Mouse (Mus musculus): Measurements from ENCODE around the gene Olfr588-ps1. TPM values are rescaled to one million over a fixed set of nuclear protein-coding genes. Genes with fewer than 3 reads are reported as not detected.
"Not testable (repeated sequence)": the region's sequence is repeated elsewhere in the genome, so short reads cannot be mapped to it uniquely, and the experiment has no call there.

Olfr588-ps1 gene
- total RNA-seq (2021), result not detected
- long read RNA-seq, experiment 1, result 0 reads
- long read RNA-seq, experiment 2, result 0 reads

- no peak for DNase-seq (ENCODE audit: low spot score in 2 of 2)
Measured at GRCm38 (mm10) chr7:103140579-103140978, at the start of gene Olfr588-ps1. Gene Olfr588-ps1 (plus strand): TSS chr7:103140879.

- DNase-seq (ENCODE audit: low spot score in 2 of 2), result no peak
Measured at GRCm38 (mm10) chr7:103097420-103097819, 43.3 kb upstream of the Olfr588-ps1 start, which contains the start of gene Olfr585. Gene Olfr585 (plus strand): TSS chr7:103097720.

GRCm38 (mm10) chr7:103119406-103119805 lies 21.3 kb upstream of the Olfr588-ps1 start:
- no peak for DNase-seq (ENCODE audit: low spot score in 2 of 2)

GRCm38 (mm10) chr7:103125538-103125937 lies 15.1 kb upstream of the Olfr588-ps1 start, which contains the start of gene Olfr586:
Gene Olfr586 (minus strand): TSS chr7:103125638.
- DNase-seq (ENCODE audit: low spot score in 2 of 2), result no peak

- no peak for DNase-seq (ENCODE audit: low spot score in 2 of 2)
Measured at GRCm38 (mm10) chr7:103156256-103156655, 15.6 kb downstream of the Olfr588-ps1 start, which contains the start of gene Olfr589. Gene Olfr589 (minus strand): TSS chr7:103156356.

GRCm38 (mm10) chr7:103169697-103170096 lies 29.0 kb downstream of the Olfr588-ps1 start:
- no peak for DNase-seq (ENCODE audit: low spot score in 2 of 2)

GRCm38 (mm10) chr7:103178240-103178639 lies 37.6 kb downstream of the Olfr588-ps1 start, which contains the start of gene Olfr591:
Gene Olfr591 (minus strand): TSS chr7:103178340.
- DNase-seq (ENCODE audit: low spot score in 2 of 2), result no peak

- DNase-seq (ENCODE audit: low spot score in 2 of 2), result not testable (repeated sequence)
Measured at GRCm38 (mm10) chr7:103184503-103184902, 43.8 kb downstream of the Olfr588-ps1 start, which contains the start of gene Olfr592. Gene Olfr592 (plus strand): TSS chr7:103184803.

Other genes starting within 250 kb of the Olfr588-ps1 start
- gene Olfr569, start 250.0 kb upstream of the Olfr588-ps1 start, total RNA-seq (2021), result not detected
- not detected for gene Olfr570, start 246.3 kb upstream of the Olfr588-ps1 start, total RNA-seq (2021)
- not detected for gene Olfr571, start 223.3 kb upstream of the Olfr588-ps1 start, total RNA-seq (2021)
- gene Olfr572, start 216.5 kb upstream of the Olfr588-ps1 start, total RNA-seq (2021), result not detected
- not detected for gene Olfr573-ps1, start 198.3 kb upstream of the Olfr588-ps1 start, total RNA-seq (2021)
- under 1 TPM in 1 of 2 experiments, not detected in 1; 0.38 TPM for gene Olfr574, start 192.4 kb upstream of the Olfr588-ps1 start, total RNA-seq (2021)
- not detected for gene Olfr575, start 182.1 kb upstream of the Olfr588-ps1 start, total RNA-seq (2021)
- gene Olfr576, start 178.2 kb upstream of the Olfr588-ps1 start, total RNA-seq (2021), result not detected
- not detected for gene Olfr577, start 164.9 kb upstream of the Olfr588-ps1 start, total RNA-seq (2021)
- not detected for gene Olfr578, start 151.6 kb upstream of the Olfr588-ps1 start, total RNA-seq (2021)
- not detected for gene Olfr582, start 102.9 kb upstream of the Olfr588-ps1 start, total RNA-seq (2021)
- not detected for gene Olfr583, start 89.6 kb upstream of the Olfr588-ps1 start, total RNA-seq (2021)
- not detected for gene Olfr584, start 59.0 kb upstream of the Olfr588-ps1 start, total RNA-seq (2021)
- gene Olfr585, start 43.2 kb upstream of the Olfr588-ps1 start, total RNA-seq (2021), result not detected
- not detected for gene Olfr586, start 15.2 kb upstream of the Olfr588-ps1 start, total RNA-seq (2021)
- not detected for gene Olfr589, start 15.5 kb downstream of the Olfr588-ps1 start, total RNA-seq (2021)
- gene Olfr591, start 37.5 kb downstream of the Olfr588-ps1 start, total RNA-seq (2021), result not detected
- gene Olfr592, start 43.9 kb downstream of the Olfr588-ps1 start, total RNA-seq (2021), result not detected
- not detected for gene Olfr593, start 71.0 kb downstream of the Olfr588-ps1 start, total RNA-seq (2021)
- not detected for gene Olfr594, start 76.1 kb downstream of the Olfr588-ps1 start, total RNA-seq (2021)
- not detected for gene Usp17ld, start 111.6 kb downstream of the Olfr588-ps1 start, total RNA-seq (2021)
- not detected for gene Olfr596, start 164.8 kb downstream of the Olfr588-ps1 start, total RNA-seq (2021)
- gene Olfr597, start 175.4 kb downstream of the Olfr588-ps1 start, total RNA-seq (2021), result not detected
- gene Olfr598, start 182.7 kb downstream of the Olfr588-ps1 start, total RNA-seq (2021), result not detected
- not detected for gene Olfr599, start 195.0 kb downstream of the Olfr588-ps1 start, total RNA-seq (2021)
- not detected for gene Olfr600, start 208.8 kb downstream of the Olfr588-ps1 start, total RNA-seq (2021)
- gene Olfr601, start 221.8 kb downstream of the Olfr588-ps1 start, total RNA-seq (2021), result not detected
- not detected for gene Olfr603, start 245.3 kb downstream of the Olfr588-ps1 start, total RNA-seq (2021)

Data from adrenal gland, adult 18-20 months (tissue).